Mouse (Mus musculus): ENCODE data around the gene Sh2b1. TPM values are rescaled to one million over a fixed set of nuclear protein-coding genes. Genes with fewer than 3 reads are reported as not detected.

The Sh2b1 gene
- polyA plus RNA-seq, 1 experiment = 27.6 TPM

- TF ChIP-seq POLR2A (IDR thresholded peaks at IDR 0.05; ENCODE audit: borderline replicate concordance, low read depth, low read length) (no peak), CTCF (IDR thresholded peaks at IDR 0.05; ENCODE audit: low read depth, low read length) (no peak)
- H3K27ac ChIP-seq (ENCODE audit: insufficient read depth, low read depth, low read length) = peak overlapping the region; percentile 66; the same call in 1 of the 2 replicates
- H3K4me1 ChIP-seq (ENCODE audit: control insufficient read depth, insufficient read depth, low read length) = peaks cover 12% of the 10 kb centered on the region
- peak overlapping the region; percentile 77 for H3K4me3 ChIP-seq (ENCODE audit: insufficient read depth, low read length)
Measured at GRCm38 (mm10) chr7:126428154-126428553, 47.1 kb downstream of the Sh2b1 start.

GRCm38 (mm10) chr7:126427323-126427860 is 47.8 kb downstream of the Sh2b1 start:
- Histone ChIP-seq H3K4me3 (ENCODE audit: insufficient read depth, low read length) (no peak overlapping the region), H3K4me1 (ENCODE audit: control insufficient read depth, insufficient read depth, low read length) (peaks cover 12% of the 10 kb centered on the region), H3K27ac (ENCODE audit: insufficient read depth, low read depth, low read length) (no peak overlapping the region)
- no peak for TF ChIP-seq POLR2A (IDR thresholded peaks at IDR 0.05; ENCODE audit: borderline replicate concordance, low read depth, low read length)
- TF ChIP-seq CTCF (IDR thresholded peaks at IDR 0.05; ENCODE audit: low read depth, low read length) = no peak

DNA sequence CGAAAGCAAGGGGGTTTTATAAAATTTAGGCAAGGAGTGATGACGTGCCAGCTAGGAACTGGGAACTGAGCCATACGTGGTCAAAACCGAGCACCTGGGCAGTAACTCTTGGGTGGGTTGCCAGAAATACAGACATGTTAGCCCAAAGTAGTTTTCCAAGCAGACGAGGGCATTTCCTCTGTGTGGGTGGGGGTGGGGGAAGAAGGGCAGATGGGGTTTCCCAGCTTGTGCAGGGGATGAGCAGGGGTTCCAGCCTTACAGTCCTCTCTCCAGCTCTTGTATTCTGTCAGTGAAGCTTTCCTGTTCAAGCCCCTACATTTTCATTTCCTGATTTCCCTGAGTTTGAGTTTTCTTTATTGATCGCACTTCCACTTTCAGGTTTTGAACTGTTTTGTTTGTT is 51.1 kb downstream of the Sh2b1 start:
- peaks cover 8% of the 10 kb centered on the region for H3K4me1 ChIP-seq (ENCODE audit: control insufficient read depth, insufficient read depth, low read length)
- H3K4me3 ChIP-seq (ENCODE audit: insufficient read depth, low read length) = no peak overlapping the region
- H3K27ac ChIP-seq (ENCODE audit: insufficient read depth, low read depth, low read length) = no peak overlapping the region
- TF ChIP-seq CTCF (IDR thresholded peaks at IDR 0.05; ENCODE audit: low read depth, low read length) (no peak), POLR2A (IDR thresholded peaks at IDR 0.05; ENCODE audit: borderline replicate concordance, low read depth, low read length) (no peak)

DNA sequence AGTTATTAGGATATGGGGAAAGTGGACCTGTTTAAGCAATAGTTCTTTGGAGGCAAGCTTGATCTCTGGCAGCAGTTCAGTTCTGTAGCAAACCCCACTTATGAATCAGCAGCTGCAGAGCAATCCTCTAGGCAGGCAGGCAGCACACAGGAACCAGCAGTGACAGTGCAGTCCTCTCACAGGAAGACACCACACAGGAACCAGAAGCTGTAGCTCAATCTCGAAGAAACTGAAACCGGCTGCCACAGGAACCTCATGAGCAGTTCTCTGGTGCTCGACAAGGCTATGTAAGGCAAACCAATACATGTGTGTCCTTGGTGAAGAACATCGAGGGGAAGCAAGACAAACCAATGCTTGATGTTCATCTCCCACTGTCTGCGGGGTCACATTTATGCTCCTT is 53.5 kb downstream of the Sh2b1 start:
- H3K27ac ChIP-seq (ENCODE audit: insufficient read depth, low read depth, low read length) = no peak overlapping the region
- H3K4me3 ChIP-seq (ENCODE audit: insufficient read depth, low read length) = no peak overlapping the region
- TF ChIP-seq CTCF (IDR thresholded peaks at IDR 0.05; ENCODE audit: low read depth, low read length) (no peak), POLR2A (IDR thresholded peaks at IDR 0.05; ENCODE audit: borderline replicate concordance, low read depth, low read length) (no peak)
- H3K4me1 ChIP-seq (ENCODE audit: control insufficient read depth, insufficient read depth, low read length) = peaks cover 8% of the 10 kb centered on the region

DNA sequence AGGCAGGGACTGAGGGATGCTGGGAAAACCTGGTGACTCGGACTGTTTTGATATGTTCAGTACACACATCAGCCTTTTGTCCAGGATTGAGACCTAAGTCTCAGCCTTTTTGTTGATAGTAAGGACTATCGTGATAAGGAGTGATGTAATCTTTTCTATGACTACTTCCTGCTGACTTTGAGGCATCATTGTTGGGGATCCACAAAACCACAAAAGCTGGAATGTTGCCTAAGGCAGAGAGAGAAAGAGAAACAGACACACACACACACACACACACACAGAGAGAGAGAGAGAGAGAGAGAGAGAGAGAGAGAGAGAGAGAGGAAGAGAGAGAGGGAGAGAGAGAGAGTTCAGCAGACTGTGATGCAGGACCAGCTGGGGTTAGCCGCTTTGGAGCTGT is 56.7 kb downstream of the Sh2b1 start:
- Histone ChIP-seq H3K27ac (ENCODE audit: insufficient read depth, low read depth, low read length) (no peak overlapping the region), H3K4me3 (ENCODE audit: insufficient read depth, low read length) (no peak overlapping the region), H3K4me1 (ENCODE audit: control insufficient read depth, insufficient read depth, low read length) (peaks cover 3% of the 10 kb centered on the region; the same call in 1 of the 2 replicates)
- no peak for TF ChIP-seq CTCF (IDR thresholded peaks at IDR 0.05; ENCODE audit: low read depth, low read length)

DNA sequence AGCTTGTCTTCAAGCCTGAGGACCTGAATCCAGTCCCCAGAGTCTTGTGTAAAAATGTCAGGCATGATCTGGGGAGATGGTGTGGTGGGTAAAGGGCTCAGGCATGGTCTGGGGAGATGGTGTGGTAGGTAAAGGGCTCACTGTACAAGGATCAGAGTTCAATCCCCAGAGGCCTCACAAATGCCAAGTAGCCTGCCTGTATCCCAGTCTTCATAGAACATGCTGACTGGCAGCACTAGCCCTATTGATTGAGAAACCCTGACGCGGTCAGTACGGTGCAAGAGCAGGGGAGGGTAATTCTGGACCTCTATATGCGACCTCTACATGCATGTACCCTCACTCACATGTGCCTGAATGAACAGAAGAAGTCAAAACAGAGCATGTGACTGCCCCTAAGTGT is 57.6 kb downstream of the Sh2b1 start:
- no peak overlapping the region for H3K4me3 ChIP-seq (ENCODE audit: insufficient read depth, low read length)
- no peak overlapping the region for H3K27ac ChIP-seq (ENCODE audit: insufficient read depth, low read depth, low read length)
- TF ChIP-seq CTCF (IDR thresholded peaks at IDR 0.05; ENCODE audit: low read depth, low read length) (no peak), POLR2A (IDR thresholded peaks at IDR 0.05; ENCODE audit: borderline replicate concordance, low read depth, low read length) (no peak)
- peaks cover 3% of the 10 kb centered on the region; the same call in 1 of the 2 replicates for H3K4me1 ChIP-seq (ENCODE audit: control insufficient read depth, insufficient read depth, low read length)

- Histone ChIP-seq H3K27ac (ENCODE audit: insufficient read depth, low read depth, low read length) (no peak overlapping the region), H3K4me1 (ENCODE audit: control insufficient read depth, insufficient read depth, low read length) (peaks cover 3% of the 10 kb centered on the region; the same call in 1 of the 2 replicates), H3K4me3 (ENCODE audit: insufficient read depth, low read length) (no peak overlapping the region)
- TF ChIP-seq CTCF (IDR thresholded peaks at IDR 0.05; ENCODE audit: low read depth, low read length) = no peak
- TF ChIP-seq POLR2A (IDR thresholded peaks at IDR 0.05; ENCODE audit: borderline replicate concordance, low read depth, low read length) = no peak
Measured at GRCm38 (mm10) chr7:126417045-126417444, 58.2 kb downstream of the Sh2b1 start.

Other genes starting within 250 kb of the Sh2b1 start
- gene Sbk1, start 202.8 kb downstream of the Sh2b1 start, polyA plus RNA-seq (2012; ENCODE audit: insufficient read depth, insufficient read length, missing spikeins) = 4.8 and 6.3 TPM in 2 replicates
- 2.5 and 3.2 TPM in 2 replicates for gene Lat, start 105.9 kb downstream of the Sh2b1 start, polyA plus RNA-seq (2012; ENCODE audit: insufficient read depth, insufficient read length, missing spikeins)
- 41.1 and 41.8 TPM in 2 replicates for gene Spns1, start 98.0 kb downstream of the Sh2b1 start, polyA plus RNA-seq (2012; ENCODE audit: insufficient read depth, insufficient read length, missing spikeins)
- gene Nfatc2ip, start 78.7 kb downstream of the Sh2b1 start, polyA plus RNA-seq (2012; ENCODE audit: insufficient read depth, insufficient read length, missing spikeins) = 9.5 and 10.3 TPM in 2 replicates
- not detected in 2 replicates for gene Cd19, start 60.5 kb downstream of the Sh2b1 start, polyA plus RNA-seq (2012; ENCODE audit: insufficient read depth, insufficient read length, missing spikeins)
- gene Rabep2, start 46.7 kb downstream of the Sh2b1 start, polyA plus RNA-seq (2012; ENCODE audit: insufficient read depth, insufficient read length, missing spikeins) = 25.3 and 30.6 TPM in 2 replicates
- gene Atp2a1, start 12.3 kb downstream of the Sh2b1 start, polyA plus RNA-seq (2012; ENCODE audit: insufficient read depth, insufficient read length, missing spikeins) = 0.25 and 1.4 TPM in 2 replicates
- gene Tufm, start 11.9 kb upstream of the Sh2b1 start, polyA plus RNA-seq (2012; ENCODE audit: insufficient read depth, insufficient read length, missing spikeins) = 39.7 and 41.0 TPM in 2 replicates
- 128 and 131 TPM in 2 replicates for gene Atxn2l, start 28.0 kb upstream of the Sh2b1 start, polyA plus RNA-seq (2012; ENCODE audit: insufficient read depth, insufficient read length, missing spikeins)
- gene Eif3c, start 91.0 kb upstream of the Sh2b1 start, polyA plus RNA-seq (2012; ENCODE audit: insufficient read depth, insufficient read length, missing spikeins) = 142 and 148 TPM in 2 replicates
- 83.3 and 84.3 TPM in 2 replicates for gene Apobr, start 109.5 kb upstream of the Sh2b1 start, polyA plus RNA-seq (2012; ENCODE audit: insufficient read depth, insufficient read length, missing spikeins)
- gene Cln3, start 110.4 kb upstream of the Sh2b1 start, polyA plus RNA-seq (2012; ENCODE audit: insufficient read depth, insufficient read length, missing spikeins) = 219 and 238 TPM in 2 replicates
- gene Il27, start 119.5 kb upstream of the Sh2b1 start, polyA plus RNA-seq (2012; ENCODE audit: insufficient read depth, insufficient read length, missing spikeins) = 2.9 and 3.3 TPM in 2 replicates
- 34.9 and 41.2 TPM in 2 replicates for gene Nupr1, start 155.4 kb upstream of the Sh2b1 start, polyA plus RNA-seq (2012; ENCODE audit: insufficient read depth, insufficient read length, missing spikeins)
- 28.6 and 31.7 TPM in 2 replicates for gene Sgf29, start 173.9 kb upstream of the Sh2b1 start, polyA plus RNA-seq (2012; ENCODE audit: insufficient read depth, insufficient read length, missing spikeins)
- 42.3 and 56.8 TPM in 2 replicates for gene Sult1a1, start 201.0 kb upstream of the Sh2b1 start, polyA plus RNA-seq (2012; ENCODE audit: insufficient read depth, insufficient read length, missing spikeins)
- gene Bola2, start 220.0 kb upstream of the Sh2b1 start, polyA plus RNA-seq (2012; ENCODE audit: insufficient read depth, insufficient read length, missing spikeins) = 62.1 and 63.7 TPM in 2 replicates
- 8.4 and 11.6 TPM in 2 replicates for gene Slx1b, start 220.4 kb upstream of the Sh2b1 start, polyA plus RNA-seq (2012; ENCODE audit: insufficient read depth, insufficient read length, missing spikeins)
- 622 and 668 TPM in 2 replicates for gene Coro1a, start 232.4 kb upstream of the Sh2b1 start, polyA plus RNA-seq (2012; ENCODE audit: insufficient read depth, insufficient read length, missing spikeins)